Mouse (Mus musculus) stomach, postnatal 0 days (tissue): ENCODE measurements around the gene Ube4b.

ENCODE experiments used
- CTCF ChIP-seq: IDR thresholded peaks from 2 replicates; pipeline ENCODE4 v1.5.1; 2016; ENCODE audit warnings: antibody characterized with exemption, low read depth, mild to moderate bottlenecking, moderate library complexity
- EP300 ChIP-seq: optimal IDR thresholded peaks from 2 replicates; pipeline ENCODE3; 2016; ENCODE audit warnings: antibody characterized with exemption

GRCm38 (mm10) chr4:149303502-149303901, 123.0 kb downstream of the Ube4b start:
- TF ChIP-seq CTCF, result no peak
- TF ChIP-seq EP300, result no peak
